Mouse (Mus musculus) heart, adult 2 months (tissue): ENCODE results near the gene Klk5.

Experiments
- CTCF ChIP-seq: fragments of 200-600 bp; IDR thresholded peaks from 2 replicates; pipeline ENCODE4 v1.8.1; 2022; ENCODE audit warnings: antibody characterized with exemption, mild to moderate bottlenecking, moderate library complexity
- POLR2A ChIP-seq: fragments of 200-500 bp; IDR thresholded peaks from 2 replicates; pipeline ENCODE4 v1.6.1; 2011; ENCODE audit warnings: mild to moderate bottlenecking, low read depth, low read length, control low read depth; ENCODE audit not compliant: insufficient read depth

- TF ChIP-seq CTCF (no peak), POLR2A (no peak)
Observed at GRCm38 (mm10) chr7:43873674-43874073, 31.9 kb downstream of the Klk5 start.
